Mouse (Mus musculus) frontal cortex, postnatal 36 days (tissue): ENCODE measurements at regions not wholly inside any gene's neighbourhood (a gene's known extent, or its start where the extent isn't known, plus 50 kb on each side); places are given as distances from the start of the nearest gene placed in this dataset.
A peak's percentile ranks its signal among the peaks of the same experiment; 100 is the strongest.

ENCODE experiments used
- DNase-seq, 2 experiments: peaks; one replicate each; pipeline ENCODE4 v3.0.0; 2022; ENCODE audit warnings: low spot score in 2 of 2

GRCm38 (mm10) chrX:97434327-97434726 is 57.3 kb upstream of the Eda2r start:
- no peak for DNase-seq

DNA sequence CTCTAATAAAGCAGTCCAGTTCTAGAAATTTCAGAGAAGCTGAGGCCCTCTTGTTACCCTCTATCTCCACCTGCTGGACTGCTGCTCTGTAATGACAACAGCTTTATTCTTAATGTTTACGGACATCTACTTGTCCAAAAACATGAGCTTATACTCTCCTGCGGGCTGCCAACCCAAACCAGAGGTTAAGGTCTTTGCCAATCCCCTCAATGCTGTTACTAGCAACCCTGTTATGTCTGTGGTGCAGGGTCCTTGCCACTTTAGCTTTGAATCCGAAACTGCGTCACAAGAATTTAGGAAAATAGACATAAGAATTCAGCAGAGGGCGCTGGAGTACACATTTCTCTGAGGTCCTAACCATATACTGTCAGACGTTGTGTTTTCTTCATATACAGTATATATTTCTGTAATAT is 54.4 kb upstream of the Eda2r start:
- peak; percentile 44 to 69 for DNase-seq
